Mouse (Mus musculus): ENCODE data around the gene Rnasek.
A peak's percentile ranks its signal among the peaks of the same experiment; 100 is the strongest.

Rnasek gene

DNA sequence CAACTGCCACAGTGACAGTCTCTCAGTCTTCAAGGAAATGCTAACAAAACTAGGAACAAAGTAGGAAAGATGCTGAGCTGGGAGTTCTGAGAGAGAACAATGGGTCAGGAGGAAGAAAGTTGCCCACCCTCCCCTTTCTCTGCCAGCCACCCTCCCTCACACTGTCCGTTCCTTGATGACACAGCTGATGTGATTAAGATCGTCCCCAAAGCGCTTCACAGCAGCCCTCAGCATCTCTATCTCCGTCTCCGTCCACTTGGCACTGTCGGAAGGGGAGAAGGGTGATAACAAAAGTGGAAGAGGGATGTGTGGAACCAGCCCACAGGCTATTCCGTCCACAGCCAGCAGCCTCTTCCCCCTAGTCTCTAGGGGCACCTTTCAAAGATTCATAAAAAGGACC, 2.9 kb downstream of the Rnasek start:
- no peak for DNase-seq (ENCODE audit: low read depth, low spot score)

DNA sequence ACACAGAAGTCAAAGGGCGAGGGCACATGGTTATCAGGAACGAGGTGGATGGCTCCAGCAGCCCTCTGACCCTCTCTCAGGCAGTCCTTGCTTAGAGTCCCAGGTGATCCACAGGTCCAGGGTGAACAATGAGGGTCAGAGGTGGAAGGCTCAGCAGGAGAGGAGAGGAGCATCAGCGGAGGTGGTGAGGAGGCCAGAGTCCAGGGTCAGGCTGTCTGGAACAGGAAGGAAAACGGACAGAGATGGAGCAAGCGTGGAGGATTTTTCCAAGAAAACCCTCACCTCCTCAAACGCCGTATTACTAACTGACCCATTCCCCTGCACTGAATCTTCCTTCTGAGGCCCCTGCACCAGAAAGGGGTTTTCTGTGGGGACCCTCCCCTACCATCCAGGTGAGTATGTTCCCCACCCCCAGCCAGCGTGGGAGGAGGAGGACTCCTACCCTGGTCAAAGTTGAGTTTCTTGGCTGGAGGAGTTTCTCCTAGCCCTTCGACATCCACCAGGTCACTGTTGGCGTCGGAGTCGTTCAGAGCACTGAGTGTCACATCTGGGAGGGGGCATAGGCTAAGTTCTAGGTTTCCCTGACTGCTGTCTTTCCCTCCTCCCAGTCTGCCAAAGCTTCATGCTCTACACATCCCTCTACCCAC, 4.3 kb downstream of the Rnasek start:
- no peak for DNase-seq (ENCODE audit: low read depth, low spot score)

DNA sequence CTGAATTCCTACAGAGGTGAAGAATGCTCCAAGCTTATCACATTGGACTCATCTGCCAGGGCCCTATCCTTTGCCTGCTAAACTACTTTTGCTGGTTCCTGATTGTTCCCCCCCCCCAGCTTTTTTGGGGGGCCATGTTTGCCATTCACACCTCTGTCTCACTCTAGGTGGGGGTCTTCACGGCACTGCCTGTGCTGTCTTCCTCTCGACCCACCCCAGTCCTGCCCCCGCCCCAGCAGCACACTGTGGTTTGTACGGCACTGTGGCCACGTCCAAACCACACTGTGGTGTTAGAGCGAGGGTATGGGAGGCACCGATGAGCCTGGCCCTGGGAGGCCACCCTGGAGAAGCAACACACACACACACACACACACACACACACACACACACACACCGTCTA, 5.1 kb downstream of the Rnasek start:
- DNase-seq (ENCODE audit: low read depth, low spot score), result no peak

DNA sequence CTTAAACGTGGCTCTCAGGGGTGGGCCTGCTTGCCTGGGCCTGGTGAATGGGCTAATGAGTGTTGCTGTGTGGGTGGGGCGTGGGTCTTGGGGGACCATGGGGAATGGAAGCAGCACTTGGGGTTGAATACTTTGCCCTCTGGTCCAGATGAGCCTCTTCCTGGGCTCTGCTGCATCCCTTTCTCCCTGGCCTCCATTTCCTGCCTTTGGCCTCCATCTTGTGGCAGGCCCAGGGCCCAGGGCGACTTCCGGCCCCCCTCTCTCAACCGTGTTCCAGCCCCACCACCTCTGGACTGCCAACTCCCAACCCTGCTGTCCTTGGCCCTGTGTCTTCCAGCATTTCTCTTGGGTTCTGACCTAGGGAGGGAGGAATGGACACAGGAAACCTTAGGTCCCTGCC, 5.6 kb downstream of the Rnasek start:
- no peak for DNase-seq (ENCODE audit: low read depth, low spot score)

DNA sequence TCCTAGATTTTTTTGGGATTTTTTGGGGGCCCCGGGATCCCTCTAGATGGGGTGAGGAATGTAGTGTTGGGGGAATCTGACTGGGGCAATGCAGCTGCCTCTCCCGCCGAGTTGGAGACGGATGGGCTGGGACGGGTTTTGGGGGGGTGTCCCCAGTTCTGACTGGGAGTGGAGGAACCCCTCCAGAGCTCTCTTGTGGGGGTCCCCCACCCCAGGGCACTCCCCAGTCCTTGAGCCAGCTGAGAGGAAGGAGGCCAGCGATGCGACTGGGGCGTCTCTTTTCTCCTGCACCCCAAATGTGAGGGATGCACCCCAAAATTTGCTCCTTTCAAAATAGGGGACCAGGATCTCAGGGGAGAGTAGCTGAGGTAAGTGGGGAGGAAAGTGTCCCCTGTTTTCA, 6.6 kb downstream of the Rnasek start:
- DNase-seq (ENCODE audit: low read depth, low spot score), result no peak

DNA sequence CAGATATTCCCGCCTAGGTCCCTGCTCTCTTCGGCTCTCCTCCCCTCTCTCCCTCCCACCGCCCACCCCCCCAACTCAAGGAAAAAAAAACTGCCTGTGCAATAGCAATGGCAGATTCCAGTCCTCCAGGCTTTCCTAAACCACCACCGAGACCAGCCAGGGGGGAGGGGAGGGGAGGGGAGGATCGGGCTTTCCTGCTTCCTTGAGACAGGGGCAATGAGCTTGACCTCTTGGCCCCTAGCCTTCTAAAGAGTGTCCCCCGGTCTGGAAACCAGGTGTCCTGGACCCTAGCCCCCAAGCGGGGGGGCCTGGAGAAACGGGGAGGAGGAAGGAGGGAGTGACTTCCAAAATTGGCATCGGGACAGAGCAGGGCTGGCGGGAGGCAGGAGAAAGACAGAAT, 7.1 kb downstream of the Rnasek start:
- no peak for DNase-seq (ENCODE audit: low read depth, low spot score)

DNA sequence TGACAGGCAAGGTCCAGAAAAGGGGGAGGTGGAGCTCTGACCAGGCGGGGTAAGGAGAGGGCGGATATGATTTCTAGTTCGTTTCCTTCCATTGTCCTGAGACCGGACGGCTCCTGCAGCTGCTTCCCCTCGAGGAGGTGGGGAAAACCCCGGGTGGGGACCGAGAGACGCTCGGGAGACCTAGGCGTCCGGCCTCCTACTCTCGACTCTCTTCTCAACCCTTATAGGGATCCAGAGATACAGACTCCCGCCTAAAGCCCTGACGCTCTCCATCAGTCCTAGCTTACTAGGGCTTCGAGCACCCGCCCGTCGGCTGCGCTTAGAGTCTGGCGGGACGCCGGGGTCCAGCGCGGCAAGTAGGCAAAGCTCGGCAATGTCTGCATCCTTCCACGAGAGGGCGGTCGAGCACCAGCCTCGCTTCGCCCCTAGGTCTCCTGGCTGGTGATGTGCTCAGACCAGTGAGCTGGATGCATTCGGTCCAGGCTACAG, 9.4 kb downstream of the Rnasek start:
- no peak for DNase-seq (ENCODE audit: low read depth, low spot score)

DNA sequence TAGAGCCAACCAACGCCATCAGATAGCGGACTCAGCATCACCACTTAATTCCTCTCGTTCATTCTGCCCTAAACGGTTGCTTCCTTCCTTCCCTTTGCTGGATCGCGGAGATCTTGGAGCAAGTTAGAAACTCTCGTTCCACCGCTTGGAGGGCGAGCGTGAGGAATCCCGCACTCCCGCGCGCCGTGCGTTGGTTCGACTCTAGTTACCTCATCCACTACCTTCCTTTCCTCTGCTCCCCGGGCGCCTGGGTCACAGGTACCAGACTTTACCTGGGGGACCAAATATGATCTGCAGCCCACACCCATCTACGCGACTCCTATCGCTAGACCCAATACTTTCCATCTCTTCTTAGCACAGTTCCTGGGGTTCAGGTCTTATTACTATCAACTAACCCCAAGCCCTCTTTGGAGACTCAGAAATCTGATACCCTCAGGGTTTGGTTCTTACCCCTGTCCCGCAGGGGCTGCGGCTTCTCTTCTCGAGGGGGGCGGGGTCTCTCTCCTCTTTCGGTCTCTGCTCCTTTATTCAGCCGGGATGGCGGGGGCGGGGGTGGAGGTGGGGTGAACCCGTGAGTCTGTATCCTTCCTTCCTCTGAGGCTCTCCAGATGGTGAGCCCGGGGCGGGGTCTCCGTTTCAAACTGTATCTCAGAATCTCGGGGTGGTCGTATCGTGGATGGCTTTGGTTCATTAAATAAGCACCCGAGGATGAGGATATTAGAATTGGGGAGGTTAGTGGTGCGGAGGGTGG, 10.2 kb downstream of the Rnasek start, which contains the start of gene Bcl6b:
Gene Bcl6b, minus strand, starts transcription at position 539 of the 751 bp plus-strand sequence.
- DNase-seq (ENCODE audit: low read depth, low spot score), result no peak

DNA sequence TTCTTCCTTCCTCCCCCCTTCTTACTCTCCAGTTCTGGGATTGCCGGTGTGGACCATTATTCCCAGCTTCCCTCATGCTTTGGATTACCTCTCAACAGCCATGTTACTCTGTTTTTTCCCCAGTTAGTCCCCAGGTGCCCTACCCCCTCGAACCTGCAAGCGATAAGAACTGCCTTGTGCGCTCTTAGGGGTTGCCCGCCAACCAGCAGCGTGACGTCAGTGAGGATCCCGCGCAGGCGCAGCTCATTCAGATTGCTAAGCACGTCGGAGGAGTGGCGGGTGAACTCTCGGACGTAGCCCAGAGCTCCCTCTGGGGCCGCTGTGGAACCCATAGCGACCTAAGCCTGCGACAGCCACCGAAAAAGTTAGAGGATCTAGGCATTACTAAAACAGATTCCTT, 10.8 kb downstream of the Rnasek start:
- no peak for DNase-seq (ENCODE audit: low read depth, low spot score)

DNA sequence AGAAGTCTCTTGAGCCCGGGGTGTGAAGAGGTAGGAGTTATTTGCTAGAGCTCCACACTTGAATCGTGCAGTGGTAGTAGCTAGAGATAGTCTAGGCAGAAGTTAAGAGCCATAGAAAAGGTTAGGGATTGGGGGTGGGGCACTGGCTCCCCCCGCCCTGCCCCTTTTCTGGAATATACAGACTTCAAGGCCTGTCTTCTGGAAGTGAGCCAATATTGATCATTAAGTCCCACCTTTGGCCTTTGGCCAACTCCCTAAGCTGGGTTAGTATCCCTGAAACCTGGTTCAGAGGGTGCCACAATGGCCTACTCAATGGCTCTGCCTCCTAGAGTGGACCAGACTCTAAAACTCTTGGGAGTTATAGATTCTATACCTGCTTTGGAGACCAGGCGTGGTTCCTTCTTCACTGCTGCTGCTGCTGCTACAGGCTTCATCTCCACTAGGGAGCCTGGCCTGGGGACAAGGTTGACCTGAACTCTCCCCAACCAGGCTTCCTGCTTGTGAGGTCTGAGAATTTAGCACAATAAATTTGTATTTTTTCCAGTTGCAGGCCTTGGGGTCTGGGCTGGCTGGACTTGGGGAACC, 11.9 kb downstream of the Rnasek start:
- DNase-seq (ENCODE audit: low read depth, low spot score), result no peak

DNA sequence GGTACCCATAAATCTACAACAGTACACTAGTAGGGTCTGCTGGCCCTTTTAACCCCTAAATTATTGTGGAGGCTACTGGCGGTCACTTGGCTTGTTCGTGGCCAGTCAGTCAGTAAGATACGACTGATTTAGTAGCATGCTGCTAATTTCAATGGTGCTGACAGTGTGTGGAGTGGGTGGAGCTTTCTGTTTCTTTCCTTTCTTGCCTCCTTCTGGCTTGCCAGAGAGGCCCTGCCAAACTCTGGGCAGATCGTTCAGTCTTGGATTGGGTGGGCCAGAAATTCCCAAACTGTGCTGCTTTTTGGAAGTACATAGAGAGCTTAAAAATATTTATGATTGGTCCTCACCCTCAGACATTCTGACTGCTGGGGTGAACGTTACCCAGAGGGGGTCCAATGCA, 12.5 kb downstream of the Rnasek start:
- DNase-seq (ENCODE audit: low read depth, low spot score), result no peak

DNA sequence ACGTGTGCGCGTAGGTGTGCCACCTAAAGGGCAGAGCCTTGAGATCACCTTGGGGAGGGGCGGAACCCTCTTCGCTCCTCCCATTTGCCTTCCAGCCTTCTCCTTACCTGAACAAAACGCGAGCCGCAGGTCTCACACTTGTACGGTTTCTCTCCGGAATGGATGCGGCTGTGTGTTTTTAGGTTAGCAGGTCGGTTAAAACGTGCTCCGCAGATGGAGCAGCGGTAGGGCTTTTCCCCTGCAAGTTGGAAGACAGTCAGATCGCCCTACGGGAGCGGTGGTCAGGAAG, 13.1 kb downstream of the Rnasek start:
- DNase-seq (ENCODE audit: low read depth, low spot score), result no peak

DNA sequence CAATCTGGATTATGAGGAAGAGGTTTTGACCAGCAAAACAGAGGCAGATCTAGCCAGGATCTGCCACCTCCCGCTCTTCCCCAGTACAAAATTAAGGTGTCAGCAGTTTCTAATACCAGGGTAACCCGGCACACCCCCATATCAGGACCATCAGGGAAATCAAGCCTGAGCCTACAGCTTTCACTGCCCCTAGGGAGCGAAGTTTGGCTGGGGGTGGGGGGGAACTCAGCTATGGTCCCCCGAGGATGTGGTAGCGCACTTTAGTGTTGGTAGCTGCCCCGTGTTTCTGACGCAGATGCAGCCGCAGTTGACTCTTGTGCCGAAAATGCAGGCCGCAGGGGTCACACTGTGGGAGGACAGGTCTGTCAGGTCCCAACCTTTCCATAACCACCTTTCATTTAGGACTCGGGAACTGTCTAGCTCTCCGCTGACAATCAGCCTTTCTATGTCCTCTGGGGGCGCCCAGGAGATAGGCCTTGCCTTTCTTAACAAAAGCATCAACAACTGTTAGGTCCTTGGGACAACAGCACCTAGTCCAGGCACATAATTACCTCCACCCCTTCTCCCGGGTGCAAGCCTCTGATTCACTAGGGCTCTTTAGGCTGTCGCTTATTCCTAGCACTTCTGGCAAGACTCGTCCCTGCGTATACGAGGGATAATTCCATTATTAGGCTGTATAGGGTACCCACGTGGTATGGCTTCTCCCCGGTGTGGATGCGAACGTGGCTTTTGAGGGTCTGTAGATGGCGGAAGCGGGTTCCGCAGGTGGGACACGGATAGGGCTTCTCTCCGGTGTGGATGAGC, 13.6 kb downstream of the Rnasek start:
- DNase-seq (ENCODE audit: low read depth, low spot score), result no peak

DNA sequence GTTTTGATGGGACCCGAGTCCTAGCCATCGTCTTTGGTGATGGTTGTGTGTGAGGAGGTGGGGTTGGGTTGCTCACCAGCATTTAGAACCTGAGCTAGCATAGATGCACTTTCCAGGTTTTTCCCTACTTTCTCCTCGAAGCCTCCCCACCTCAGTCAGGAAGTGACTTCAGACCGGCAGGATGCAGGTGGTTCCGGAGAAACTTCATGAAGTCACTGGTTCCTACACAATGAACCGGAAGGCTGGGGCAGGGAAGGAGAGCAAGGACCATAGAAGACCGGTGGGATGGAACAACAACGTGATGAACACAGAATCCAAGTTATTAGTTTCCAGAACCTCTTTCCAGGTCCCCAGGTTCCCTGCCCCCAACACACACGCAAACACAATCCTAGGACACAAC, 15.9 kb downstream of the Rnasek start:
- DNase-seq (ENCODE audit: low read depth, low spot score), result no peak

DNA sequence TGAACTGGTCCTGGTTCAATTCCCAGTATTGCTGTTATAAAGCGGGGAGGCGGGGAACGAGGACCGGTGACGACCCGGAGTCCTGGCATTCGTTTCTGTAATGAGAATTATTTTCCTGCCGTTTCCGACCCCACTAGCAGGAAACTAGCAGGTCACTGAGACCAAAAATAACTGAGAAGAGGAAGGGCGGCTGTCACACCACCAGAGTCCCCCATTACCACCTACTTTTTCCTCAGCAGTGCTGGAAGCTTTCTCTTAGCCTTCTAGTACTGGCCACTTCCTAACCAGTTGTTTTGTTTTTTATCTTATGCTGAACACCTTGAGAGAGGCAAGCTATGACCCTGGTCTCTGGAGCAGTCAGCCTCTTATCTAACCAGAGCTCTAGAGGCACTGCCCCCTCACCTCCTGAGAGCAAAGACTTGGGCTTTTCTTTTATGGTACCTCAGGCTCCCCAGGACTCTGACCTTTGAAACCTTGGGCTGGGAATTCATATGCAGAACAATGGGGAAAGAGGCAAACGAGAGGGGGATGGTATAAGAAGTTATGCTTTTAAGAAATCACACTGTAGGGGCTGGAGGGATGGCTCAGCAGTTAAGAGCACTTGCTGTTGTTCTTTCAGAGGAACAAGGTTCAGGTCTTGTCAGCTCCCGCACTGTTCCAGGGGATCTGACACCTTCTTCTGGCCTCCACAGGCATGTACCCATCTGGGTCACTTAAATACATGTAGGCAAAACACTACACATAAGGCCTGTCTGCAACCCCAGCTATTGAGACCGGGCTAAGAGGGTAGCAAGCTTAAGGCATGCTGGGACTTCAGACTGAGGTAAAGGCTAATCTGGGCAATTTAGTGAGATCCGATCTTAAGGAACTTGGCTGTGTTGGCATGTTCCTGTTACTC, 17.8 kb downstream of the Rnasek start:
- no peak for DNase-seq (ENCODE audit: low read depth, low spot score)

DNA sequence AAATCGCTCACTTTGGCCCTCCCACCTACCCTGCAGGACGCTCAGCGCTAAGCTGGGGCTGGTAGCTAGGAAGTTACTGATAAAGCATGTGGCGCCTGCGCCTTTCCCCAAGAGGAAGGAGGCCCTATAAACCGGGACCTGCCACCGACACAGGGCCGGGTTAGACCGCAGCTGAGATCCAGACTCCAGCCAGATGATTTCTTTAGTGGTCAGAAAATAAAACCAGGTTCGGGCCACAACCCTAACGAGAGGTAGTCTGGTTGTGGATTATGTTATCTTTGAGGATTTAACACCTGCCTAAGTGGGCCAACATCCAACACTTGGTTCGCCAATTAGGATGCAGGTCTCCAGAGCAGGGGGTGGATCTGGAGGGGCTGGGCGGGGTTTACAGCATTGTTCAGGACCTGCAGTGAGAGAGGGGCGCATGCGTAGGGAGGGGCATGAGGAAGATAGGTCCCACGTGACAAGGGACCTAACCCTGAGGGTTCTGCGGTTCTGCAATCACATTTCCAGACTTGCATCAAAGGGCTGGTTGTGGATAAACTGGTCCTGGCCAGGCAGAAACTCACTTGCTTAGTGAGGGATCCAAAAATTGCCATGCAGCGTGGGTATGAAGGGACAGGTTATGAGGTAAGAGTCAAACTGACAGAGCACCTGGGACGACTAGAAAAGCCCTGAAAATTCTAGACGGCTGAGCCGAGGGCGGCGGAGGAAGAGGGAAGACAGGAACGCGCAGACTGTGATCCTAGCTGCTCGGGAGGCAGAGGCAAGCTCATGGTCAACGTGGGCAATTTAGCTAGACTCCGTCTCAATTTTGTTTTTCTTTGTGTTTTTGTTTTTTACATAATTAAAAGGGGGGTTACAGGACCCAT, 18.7 kb downstream of the Rnasek start, which contains the start of gene Slc16a13:
Gene Slc16a13, minus strand, starts transcription at position 334 of the 872 bp plus-strand sequence.
- DNase-seq (ENCODE audit: low read depth, low spot score), result peak; percentile 98

DNA sequence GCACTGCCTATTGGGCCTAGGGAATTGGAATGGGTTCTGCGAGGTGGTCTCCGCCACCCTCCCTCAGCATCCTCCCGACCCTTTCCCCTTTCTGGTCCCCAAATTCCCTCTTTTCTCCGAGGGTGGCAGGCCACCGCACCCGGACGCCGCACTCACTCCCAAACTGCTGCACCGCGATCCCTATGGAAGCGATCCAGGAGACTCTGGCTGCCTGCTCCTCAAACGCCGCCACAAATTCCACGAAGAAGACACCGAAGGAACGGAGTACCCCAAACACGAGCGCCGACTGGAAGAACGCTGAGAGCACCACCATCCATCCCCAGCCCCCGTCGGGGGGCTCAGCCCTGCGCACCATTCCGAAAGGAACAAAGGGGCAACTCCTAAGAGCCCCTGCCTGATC, 19.3 kb downstream of the Rnasek start:
- no peak for DNase-seq (ENCODE audit: low read depth, low spot score)

DNA sequence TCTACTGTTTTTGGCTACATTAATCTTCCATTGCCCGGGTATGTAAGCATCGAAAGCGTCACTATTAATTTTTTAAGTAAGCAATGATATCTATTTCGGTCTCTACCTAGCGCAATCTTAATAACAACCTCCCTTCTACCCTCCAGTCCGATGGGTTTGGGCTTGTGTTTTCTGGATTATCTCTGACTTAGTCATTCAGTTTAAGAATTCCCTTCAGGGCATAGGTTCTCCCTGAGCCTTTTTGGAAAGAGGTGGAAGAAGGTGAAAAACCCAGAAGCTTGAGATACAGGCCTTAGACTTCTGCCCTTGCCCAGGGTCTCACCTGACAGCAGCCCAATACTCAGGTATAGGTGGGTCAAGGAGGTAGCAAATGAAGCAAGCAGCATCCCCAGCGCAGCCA, 19.8 kb downstream of the Rnasek start:
- DNase-seq (ENCODE audit: low read depth, low spot score), result no peak

DNA sequence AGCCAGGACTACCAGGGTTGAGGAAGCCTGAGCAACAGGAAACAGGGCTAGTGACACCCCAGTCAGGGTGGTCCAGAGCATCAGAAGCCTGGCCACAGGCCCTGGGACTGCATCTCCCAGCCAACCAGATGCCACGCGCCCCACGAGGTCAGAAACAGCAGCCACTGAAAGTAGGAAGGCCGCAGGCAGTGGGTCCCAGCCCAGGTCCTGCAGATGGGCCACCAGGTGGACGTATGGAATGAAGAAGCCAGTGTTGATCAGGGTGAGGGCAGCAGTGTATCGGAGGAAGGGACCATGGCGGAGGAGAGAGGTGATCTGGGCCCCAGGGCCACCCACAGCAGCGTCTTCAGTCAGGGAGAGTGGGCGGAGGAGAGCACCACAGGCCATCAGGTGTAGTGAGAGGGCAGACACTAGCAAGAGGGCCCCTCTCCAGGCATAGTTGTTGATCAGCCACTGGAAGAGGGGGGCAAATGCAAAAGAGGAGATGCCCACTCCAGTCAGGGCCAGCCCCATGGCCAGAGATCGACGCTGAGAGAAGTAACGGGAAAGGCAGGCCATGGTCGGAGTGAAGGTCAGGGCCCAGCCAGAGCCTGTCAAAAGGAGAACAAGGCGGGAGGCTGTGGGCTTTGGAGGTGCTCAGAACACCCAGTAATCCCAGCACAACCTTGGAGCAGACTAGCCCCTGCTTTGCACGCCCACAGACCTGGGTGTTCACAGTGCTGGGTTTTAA, 20.7 kb downstream of the Rnasek start:
- DNase-seq (ENCODE audit: low read depth, low spot score), result no peak

DNA sequence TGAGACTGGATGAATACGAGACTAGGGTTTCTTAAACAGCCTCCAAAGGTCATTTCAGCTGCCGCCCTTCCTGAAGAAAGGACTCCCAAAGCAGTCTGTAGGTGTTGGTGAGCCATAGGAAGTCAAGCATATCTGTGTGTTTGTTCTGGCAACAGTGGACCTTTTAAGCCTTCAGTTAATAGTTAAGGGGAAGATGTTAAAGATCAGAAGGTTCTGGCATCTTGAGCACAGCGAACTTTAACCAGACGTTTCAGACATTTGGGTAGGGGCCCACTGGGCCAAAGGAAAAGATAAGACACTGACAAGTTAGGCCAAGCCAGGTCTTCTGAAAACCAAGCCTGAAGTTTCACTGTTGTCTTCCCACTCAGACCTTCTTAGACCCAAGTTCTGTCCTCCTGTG, 21.6 kb downstream of the Rnasek start:
- no peak for DNase-seq (ENCODE audit: low read depth, low spot score)
